Mouse (Mus musculus) left cerebral cortex, postnatal 25 days (tissue): ENCODE measurements around the gene Tgm1. TPM values are rescaled to one million over a fixed set of nuclear protein-coding genes. Genes with fewer than 3 reads are reported as not detected.

ENCODE experiments used
- DNase-seq, 2 experiments: peaks; one replicate each; pipeline ENCODE4 v3.0.0; 2022; ENCODE audit warnings: low spot score in 2 of 2, mixed read lengths in 1 of 2
- intact Hi-C: fragments of 180-260 bp; cut with DNase I; formaldehyde crosslinking; loops from one replicate; pipeline ENCODE4 v1.15.1; 2025
- total RNA-seq, 2 experiments: library from RNA; stranded (reverse); gene quantifications; 2 replicates each; pipeline ENCODE4 v1.2.3; 2021

Tgm1 gene
- total RNA-seq, 2 experiments from 2014 or later: not detected

- intact Hi-C loops: no loop called here
- no peak for DNase-seq
Measured at GRCm38 (mm10) chr14:55697226-55697625, 16.5 kb downstream of the Tgm1 start.

GRCm38 (mm10) chr14:55689433-55689832, 24.3 kb downstream of the Tgm1 start:
- DNase-seq: no peak
- intact Hi-C loops: no loop called here

DNA sequence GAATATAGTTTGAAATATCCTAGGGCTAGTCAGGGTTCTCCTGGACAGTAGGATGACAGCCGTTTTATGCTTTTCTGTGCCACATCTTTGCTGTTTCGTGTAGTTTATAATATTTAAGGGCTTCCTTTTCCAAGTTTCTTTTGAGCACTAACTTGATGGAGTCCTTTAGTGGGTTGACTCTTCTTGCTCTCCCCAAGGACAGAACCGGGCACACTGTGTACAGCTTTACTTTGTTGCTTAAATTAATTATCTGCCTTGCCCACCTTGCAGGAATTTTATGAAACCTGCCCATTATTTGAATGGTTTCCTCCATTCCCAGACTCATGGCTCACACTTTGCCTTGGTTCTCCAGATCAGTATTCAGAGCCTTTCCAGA, 31.6 kb downstream of the Tgm1 start:
- intact Hi-C loops: loop anchor here (1.0 to 5.0 kb wide), 2 partner anchors 40 to 63 kb away; partner anchors contain the start of genes Dhrs1, Nop9 and Rabggta
- DNase-seq: no peak

DNA sequence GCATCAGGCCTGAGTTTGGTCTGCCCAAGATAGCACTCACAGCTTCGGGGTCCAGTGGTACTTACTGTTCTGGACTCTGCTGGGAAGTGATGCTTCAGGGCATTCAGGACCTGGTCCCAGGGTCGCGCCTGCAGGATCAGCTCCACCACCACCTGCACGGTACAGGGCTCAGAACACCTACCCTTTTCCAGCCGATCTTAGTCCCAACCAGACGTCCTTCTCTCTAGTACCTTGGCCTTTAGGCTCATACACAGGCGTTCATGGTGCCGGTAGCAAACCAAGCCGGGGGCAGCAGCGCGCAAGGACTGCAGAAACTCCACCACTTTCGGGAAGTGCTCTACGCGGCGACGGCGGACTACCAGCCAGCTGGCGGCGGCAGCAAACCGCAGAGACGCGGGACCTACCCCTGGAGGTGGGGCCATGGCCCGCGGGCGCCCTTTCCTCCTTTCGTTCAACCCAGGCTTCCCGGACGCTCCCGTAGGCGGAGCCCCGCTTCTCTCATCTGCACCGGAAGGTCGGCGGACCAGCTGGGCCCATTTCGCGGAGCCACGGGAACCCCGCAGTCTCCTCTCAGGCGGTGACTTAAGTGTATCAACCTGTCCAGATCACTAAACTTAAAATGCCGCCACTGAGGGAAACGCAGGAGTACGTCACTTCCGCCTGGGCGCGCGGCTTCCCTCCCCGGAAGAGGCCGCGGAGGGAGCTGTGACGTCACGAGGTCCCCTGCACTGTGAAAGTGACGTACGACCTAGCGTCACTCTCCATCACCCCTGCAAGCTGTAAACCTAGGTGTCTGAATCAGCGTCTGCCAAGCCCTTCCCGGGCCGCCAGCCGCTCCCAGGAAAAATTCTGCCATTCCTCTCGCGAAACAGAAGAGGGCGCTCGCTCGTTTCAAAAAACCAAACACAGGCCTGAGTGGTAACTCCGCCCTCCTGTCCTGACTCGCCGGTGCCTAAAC, 32.3 kb downstream of the Tgm1 start, which contains the start of gene Tinf2:
Tinf2 (minus strand) TSS at position 661 of the 958 bp plus-strand sequence.
- peak; percentile 98 for DNase-seq
- intact Hi-C loops: loop anchor here (1.0 to 5.0 kb wide), 2 partner anchors 41 to 64 kb away; partner anchors contain the start of genes Dhrs1, Nop9 and Rabggta

- DNase-seq: no peak
- intact Hi-C loops: loop anchor here (10.0 kb wide), 1 partner anchor 217 kb away; no protein-coding TSS in a partner anchor
Measured at GRCm38 (mm10) chr14:55677615-55678014, 36.1 kb downstream of the Tgm1 start.

GRCm38 (mm10) chr14:55672741-55673060, 41.0 kb downstream of the Tgm1 start:
- intact Hi-C loops: loop anchor here (10.0 kb wide), 1 partner anchor 222 kb away; no protein-coding TSS in a partner anchor
- no peak for DNase-seq

GRCm38 (mm10) chr14:55671833-55672740, 41.6 kb downstream of the Tgm1 start, which contains the start of the genes Gmpr2 and Nedd8:
TSS of gene Gmpr2 (plus strand) at chr14:55671941.
TSS of gene Nedd8 (minus strand) at chr14:55672124.
- intact Hi-C loops: loop anchor here (10.0 kb wide), 1 partner anchor 223 kb away; no protein-coding TSS in a partner anchor

GRCm38 (mm10) chr14:55671486-55671832, 42.3 kb downstream of the Tgm1 start:
- no peak for DNase-seq
- intact Hi-C loops: loop anchor here (10.0 kb wide), 1 partner anchor 223 kb away; no protein-coding TSS in a partner anchor

More at GRCm38 (mm10) chr14:55671833-55672740, 41.6 kb downstream of the Tgm1 start, which contains the start of the genes Gmpr2 and Nedd8:
- peak; percentile 96 to 99 for DNase-seq

GRCm38 (mm10) chr14:55660636-55661035, 53.1 kb downstream of the Tgm1 start:
- intact Hi-C loops: no loop called here
- DNase-seq: no peak

GRCm38 (mm10) chr14:55659960-55660573, 53.7 kb downstream of the Tgm1 start, which contains the start of gene Mdp1:
TSS of gene Mdp1 (minus strand) at chr14:55660508.
- intact Hi-C loops: no loop called here
- peak; percentile 84 to 92 for DNase-seq

GRCm38 (mm10) chr14:55658011-55658410, 55.7 kb downstream of the Tgm1 start:
- intact Hi-C loops: no loop called here
- no peak for DNase-seq

- intact Hi-C loops: no loop called here
- no peak for DNase-seq
Measured at GRCm38 (mm10) chr14:55656935-55657334, 56.8 kb downstream of the Tgm1 start.

- intact Hi-C loops: no loop called here
- DNase-seq: no peak
Measured at GRCm38 (mm10) chr14:55651528-55651927, 62.2 kb downstream of the Tgm1 start.

Other genes with a start within 250 kb of the Tgm1 start
- gene Dhrs4, start 235.2 kb downstream of the Tgm1 start, total RNA-seq: 10 to 100 TPM; 15.2 to 15.4 TPM
- 10 to 100 TPM; 46.6 to 46.9 TPM for gene Carmil3, start 223.3 kb downstream of the Tgm1 start, total RNA-seq
- 100 to 1,000 TPM; 180 to 216 TPM for gene Cpne6, start 203.5 kb downstream of the Tgm1 start, total RNA-seq
- 1 to 10 TPM in 1 of 2 experiments, under 1 TPM in 1; 0.34 to 1.2 TPM for gene Nrl, start 188.9 kb downstream of the Tgm1 start, total RNA-seq
- 10 to 100 TPM; 20.2 to 25.3 TPM for gene Pck2, start 173.7 kb downstream of the Tgm1 start, total RNA-seq
- gene Dcaf11, start 153.9 kb downstream of the Tgm1 start, total RNA-seq: 10 to 100 TPM; 73.1 to 77.7 TPM
- gene A730061H03Rik, start 153.5 kb downstream of the Tgm1 start, total RNA-seq: under 1 TPM in 1 of 2 experiments, not detected in 1; 0.89 TPM
- not detected for gene Fitm1, start 138.3 kb downstream of the Tgm1 start, total RNA-seq
- 10 to 100 TPM; 39.4 to 45.3 TPM for gene Psme1, start 135.8 kb downstream of the Tgm1 start, total RNA-seq
- gene Emc9, start 128.6 kb downstream of the Tgm1 start, total RNA-seq: 10 to 100 TPM; 38.1 to 41.5 TPM
- 10 to 100 TPM; 35.2 to 47.9 TPM for gene Psme2, start 122.8 kb downstream of the Tgm1 start, total RNA-seq
- 10 to 100 TPM; 27.6 to 31.7 TPM for gene Rnf31, start 122.2 kb downstream of the Tgm1 start, total RNA-seq
- gene Irf9, start 110.4 kb downstream of the Tgm1 start, total RNA-seq: 10 to 100 TPM in 1 of 2 experiments, 1 to 10 TPM in 1; 9.9 to 12.3 TPM
- gene Rec8, start 95.9 kb downstream of the Tgm1 start, total RNA-seq: 1 to 10 TPM; 2.2 to 3.7 TPM
- gene Ipo4, start 78.0 kb downstream of the Tgm1 start, total RNA-seq: 100 to 1,000 TPM; 117 TPM
- gene Gm49378, start 76.0 kb downstream of the Tgm1 start, total RNA-seq: 1 to 10 TPM; 3.9 to 4.7 TPM
- 10 to 100 TPM; 36.6 to 45.2 TPM for gene Tm9sf1, start 70.1 kb downstream of the Tgm1 start, total RNA-seq
- gene Tssk4, start 63.7 kb downstream of the Tgm1 start, total RNA-seq: 1 to 10 TPM in 1 of 2 experiments, under 1 TPM in 1; 0.30 to 1.1 TPM
- 10 to 100 TPM; 36.9 to 40.1 TPM for gene Mdp1, start 53.4 kb downstream of the Tgm1 start, total RNA-seq
- 10 to 100 TPM; 22.1 to 24.8 TPM for gene Gmpr2, start 42.0 kb downstream of the Tgm1 start, total RNA-seq
- gene Nedd8, start 41.8 kb downstream of the Tgm1 start, total RNA-seq: 100 to 1,000 TPM; 325 to 348 TPM
- 10 to 100 TPM; 12.9 to 14.8 TPM for gene Tinf2, start 32.1 kb downstream of the Tgm1 start, total RNA-seq
- 10 to 100 TPM; 45.6 to 45.8 TPM for gene Rabggta, start 8.3 kb upstream of the Tgm1 start, total RNA-seq
- 10 to 100 TPM; 79.2 to 88.7 TPM for gene Dhrs1, start 31.8 kb upstream of the Tgm1 start, total RNA-seq
- gene Nop9, start 31.8 kb upstream of the Tgm1 start, total RNA-seq: 10 to 100 TPM; 12.7 to 14.0 TPM
- gene Cideb, start 44.5 kb upstream of the Tgm1 start, total RNA-seq: 1 to 10 TPM; 1.6 to 2.3 TPM
- gene Ltb4r2, start 47.5 kb upstream of the Tgm1 start, total RNA-seq: under 1 TPM; 0.25 to 0.32 TPM
- under 1 TPM; 0.25 to 0.39 TPM for gene Ltb4r1, start 52.0 kb upstream of the Tgm1 start, total RNA-seq
- 1 to 10 TPM; 3.8 to 7.1 TPM for gene Adcy4, start 70.2 kb upstream of the Tgm1 start, total RNA-seq
- gene Ripk3, start 74.9 kb upstream of the Tgm1 start, total RNA-seq: under 1 TPM in 1 of 2 experiments, not detected in 1; 0.96 TPM
- 1 to 10 TPM; 1.3 to 2.6 TPM for gene Nfatc4, start 109.2 kb upstream of the Tgm1 start, total RNA-seq
- 10 to 100 TPM in 1 of 2 experiments, 1 to 10 TPM in 1; 6.5 to 10.5 TPM for gene Nynrin, start 140.1 kb upstream of the Tgm1 start, total RNA-seq
- under 1 TPM; 0.14 to 0.25 TPM for gene Cbln3, start 170.5 kb upstream of the Tgm1 start, total RNA-seq
- 10 to 100 TPM; 10.1 to 10.7 TPM for gene Khnyn, start 171.0 kb upstream of the Tgm1 start, total RNA-seq
- 10 to 100 TPM; 96.3 to 96.9 TPM for gene Sdr39u1, start 186.4 kb upstream of the Tgm1 start, total RNA-seq
- not detected for gene Cma1, start 230.7 kb upstream of the Tgm1 start, total RNA-seq
- not detected for gene Cma2, start 237.1 kb upstream of the Tgm1 start, total RNA-seq